Mouse (Mus musculus) forebrain, embryonic 15.5 days (tissue): ENCODE results near the gene Dock9. TPM values are rescaled to one million over a fixed set of nuclear protein-coding genes. Genes with fewer than 3 reads are reported as not detected.
"Not testable (repeated sequence)": the region's sequence is repeated elsewhere in the genome, so short reads cannot be mapped to it uniquely, and the experiment has no call there.

Experiments used
- ATAC-seq: fragments of 200-750 bp; cut with Nextera tagmentation; replicated peaks from 2 replicates; pipeline ENCODE4 v1.8.0; 2017; ENCODE audit warnings: mild to moderate bottlenecking, moderate TSS enrichment, moderate library complexity
- H3K27ac ChIP-seq: fragments of 300-500 bp; sonication (generic); replicated peaks from 2 replicates; pipeline ENCODE4 v1.5.1; 2015; ENCODE audit warnings: mild to moderate bottlenecking, inconsistent platforms
- H3K27me3 ChIP-seq: fragments of 300-500 bp; sonication (generic); 2 replicates; pipeline ENCODE4 v1.6.1; 2015; ENCODE audit warnings: inconsistent platforms
- H3K36me3 ChIP-seq: fragments of 300-500 bp; sonication (generic); 2 replicates; pipeline ENCODE4 v1.6.1; 2015; ENCODE audit warnings: mild to moderate bottlenecking, inconsistent platforms
- H3K4me1 ChIP-seq: fragments of 300-500 bp; sonication (generic); 2 replicates; pipeline ENCODE4 v1.6.1; 2015; ENCODE audit warnings: inconsistent platforms
- H3K4me2 ChIP-seq: fragments of 300-500 bp; sonication (generic); replicated peaks from 2 replicates; pipeline ENCODE4 v1.6.1; 2015; ENCODE audit warnings: mild to moderate bottlenecking, inconsistent platforms
- H3K4me3 ChIP-seq: fragments of 300-500 bp; sonication (generic); 2 replicates; pipeline ENCODE4 v1.5.1; 2015; ENCODE audit warnings: mild to moderate bottlenecking, inconsistent platforms
- H3K9ac ChIP-seq: fragments of 300-500 bp; sonication (generic); replicated peaks from 2 replicates; pipeline ENCODE4 v1.6.1; 2015; ENCODE audit warnings: mild to moderate bottlenecking, inconsistent platforms
- H3K9me3 ChIP-seq: fragments of 300-500 bp; sonication (generic); 2 replicates; pipeline ENCODE4 v1.6.1; 2016; ENCODE audit warnings: inconsistent platforms
- WGBS: fragments of 180-500 bp; shearing (Covaris S2); methylation state at CpG from one replicate; pipeline ENCODE4 v1.1.7; 2015; ENCODE audit warnings: mixed read lengths; 5-methylcytosine and 5-hydroxymethylcytosine counted together
- polyA plus RNA-seq: library from polyadenylated mRNA; unstranded; fragments of >200 nt; fragmentation: Nextera tagmentation; extraction: Ambion mirVana; gene quantifications from 2 replicates; pipeline ENCODE4 v1.2.1, GENCODE M21; 2015

Dock9 gene
- polyA plus RNA-seq, 1 experiment from 2014 or later = 11.1 TPM

DNA sequence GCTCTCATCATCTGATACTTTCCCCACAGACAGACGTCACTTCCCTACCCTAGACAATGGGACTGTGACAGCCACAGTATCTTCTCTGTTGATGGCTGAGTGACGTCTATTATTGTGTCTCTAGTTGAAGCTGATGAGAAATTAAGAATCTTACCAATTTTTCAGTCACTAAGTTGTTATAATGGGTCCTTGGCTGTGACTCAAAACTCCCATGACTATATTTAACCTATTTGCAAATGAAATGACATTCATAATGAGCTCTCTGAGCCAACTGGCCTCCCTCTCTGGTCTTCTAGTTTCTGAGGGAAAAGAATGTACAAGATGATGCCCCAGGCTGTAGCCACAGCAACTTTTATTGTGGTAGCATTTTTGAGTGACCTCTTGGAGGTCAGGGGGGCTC is 153.3 kb downstream of the Dock9 start:
- 49% methylated on average over 2 of the region's 2 CpGs for WGBS

DNA sequence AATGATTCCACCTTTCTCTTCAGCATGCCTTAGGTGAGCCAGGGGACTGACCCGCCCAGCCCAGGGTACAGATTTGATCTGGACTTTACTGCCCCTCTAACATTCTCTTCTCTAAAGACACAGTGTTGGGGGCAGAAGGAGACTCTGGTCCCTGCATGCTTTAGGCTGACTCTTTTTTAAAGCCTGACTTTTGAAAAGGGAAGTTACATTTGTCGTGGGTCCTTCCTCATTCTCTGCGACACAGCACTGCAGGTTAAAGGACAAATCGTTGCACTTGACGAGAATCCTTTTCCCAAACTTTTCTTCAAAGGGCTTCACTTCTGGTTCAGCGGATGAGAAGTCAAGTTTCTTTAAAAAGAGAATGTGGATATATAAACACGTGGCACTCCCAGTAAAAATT is 156.4 kb downstream of the Dock9 start:
- Histone ChIP-seq H3K4me3 (no peak overlapping the region), H3K9me3 (no peaks in the 10 kb centered on the region), H3K9ac (no peak overlapping the region), H3K27me3 (no peaks in the 10 kb centered on the region), H3K36me3 (peaks cover 5% of the 10 kb centered on the region), H3K27ac (no peak overlapping the region), H3K4me1 (no peaks in the 10 kb centered on the region), H3K4me2 (no peak overlapping the region)
- WGBS = 76% methylated on average over 7 of the region's 7 CpGs
- ATAC-seq = no peak

More for the DNA sequence above, 153.3 kb downstream of the Dock9 start:
- no peak overlapping the region for H3K4me2 ChIP-seq
- no peaks in the 10 kb centered on the region for H3K9me3 ChIP-seq
- H3K27me3 ChIP-seq = no peaks in the 10 kb centered on the region
- no peaks in the 10 kb centered on the region for H3K36me3 ChIP-seq
- no peak overlapping the region for H3K27ac ChIP-seq
- H3K4me3 ChIP-seq = no peak overlapping the region
- no peaks in the 10 kb centered on the region for H3K4me1 ChIP-seq
- no peak for ATAC-seq
- H3K9ac ChIP-seq = no peak overlapping the region

DNA sequence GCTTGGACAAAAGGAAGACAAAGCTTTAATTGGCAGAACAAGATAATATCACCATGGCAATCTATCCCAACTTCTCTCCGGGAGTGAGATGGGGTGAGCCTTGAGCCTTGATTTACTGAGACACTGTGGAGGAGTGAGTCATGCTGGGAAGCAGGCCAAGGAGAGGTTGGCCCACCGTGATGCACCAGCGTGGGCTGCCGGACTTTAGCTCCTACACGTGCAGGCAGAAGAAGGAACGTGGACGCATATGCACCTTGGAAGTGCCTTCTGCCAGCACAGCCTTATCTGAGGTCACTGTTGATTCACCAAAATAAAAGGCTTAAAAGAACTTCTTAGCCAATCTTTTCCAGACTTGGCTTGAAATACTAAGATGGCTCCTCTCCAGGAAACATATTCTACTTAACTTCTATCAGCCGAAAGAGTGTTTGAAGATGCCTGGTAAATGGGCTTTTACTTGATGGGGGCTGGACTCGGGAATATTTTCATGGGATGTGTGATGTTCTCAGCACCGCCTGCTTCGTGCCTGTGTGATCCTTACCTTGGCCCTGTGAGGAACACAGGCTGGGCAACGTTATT is 160.6 kb downstream of the Dock9 start:
- 83% methylated on average over 12 of the region's 12 CpGs for WGBS
- no peak overlapping the region for H3K4me2 ChIP-seq
- no peaks in the 10 kb centered on the region for H3K4me1 ChIP-seq
- H3K27me3 ChIP-seq = no peaks in the 10 kb centered on the region
- H3K9me3 ChIP-seq = no peaks in the 10 kb centered on the region
- no peak overlapping the region for H3K27ac ChIP-seq
- ATAC-seq = no peak
- peaks cover 5% of the 10 kb centered on the region for H3K36me3 ChIP-seq
- H3K9ac ChIP-seq = no peak overlapping the region
- no peak overlapping the region for H3K4me3 ChIP-seq

DNA sequence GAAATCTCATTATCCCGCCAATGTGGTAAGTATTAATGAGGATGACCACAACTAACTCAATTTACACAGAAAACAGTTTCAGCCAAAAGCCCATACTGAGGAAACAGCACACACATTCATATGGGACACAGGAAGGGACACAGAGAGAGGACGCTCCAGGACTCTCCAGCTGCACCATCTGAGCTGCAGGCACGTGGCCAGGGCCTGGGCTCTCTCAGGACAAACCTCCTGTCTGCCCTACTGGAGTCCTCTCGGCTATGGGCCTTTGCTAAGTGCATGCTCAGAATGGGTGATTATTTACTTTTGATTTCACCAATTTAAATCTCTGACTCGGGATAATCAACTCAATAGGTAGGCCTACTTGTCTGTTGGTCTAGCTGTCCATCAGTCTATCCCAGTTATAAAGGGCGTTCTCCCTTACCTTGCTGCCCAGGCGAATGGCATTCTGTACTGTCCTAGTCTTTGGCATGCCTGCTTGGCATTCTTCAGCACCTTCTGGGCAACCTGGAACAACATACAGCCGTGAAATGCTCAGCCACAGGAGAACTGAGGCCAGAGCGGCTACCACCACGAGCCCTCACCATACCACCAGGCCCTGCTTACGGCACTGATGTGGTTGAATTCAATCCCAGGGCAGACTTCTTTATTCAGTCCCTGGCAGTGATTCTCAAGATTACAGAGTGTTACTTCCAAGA is 162.8 kb downstream of the Dock9 start:
- Histone ChIP-seq H3K4me3 (no peak overlapping the region), H3K9me3 (no peaks in the 10 kb centered on the region), H3K4me1 (no peaks in the 10 kb centered on the region), H3K4me2 (no peak overlapping the region), H3K9ac (no peak overlapping the region), H3K36me3 (peaks cover 5% of the 10 kb centered on the region), H3K27me3 (no peaks in the 10 kb centered on the region), H3K27ac (no peak overlapping the region)
- 88% methylated on average over 11 of the region's 11 CpGs for WGBS
- no peak for ATAC-seq

DNA sequence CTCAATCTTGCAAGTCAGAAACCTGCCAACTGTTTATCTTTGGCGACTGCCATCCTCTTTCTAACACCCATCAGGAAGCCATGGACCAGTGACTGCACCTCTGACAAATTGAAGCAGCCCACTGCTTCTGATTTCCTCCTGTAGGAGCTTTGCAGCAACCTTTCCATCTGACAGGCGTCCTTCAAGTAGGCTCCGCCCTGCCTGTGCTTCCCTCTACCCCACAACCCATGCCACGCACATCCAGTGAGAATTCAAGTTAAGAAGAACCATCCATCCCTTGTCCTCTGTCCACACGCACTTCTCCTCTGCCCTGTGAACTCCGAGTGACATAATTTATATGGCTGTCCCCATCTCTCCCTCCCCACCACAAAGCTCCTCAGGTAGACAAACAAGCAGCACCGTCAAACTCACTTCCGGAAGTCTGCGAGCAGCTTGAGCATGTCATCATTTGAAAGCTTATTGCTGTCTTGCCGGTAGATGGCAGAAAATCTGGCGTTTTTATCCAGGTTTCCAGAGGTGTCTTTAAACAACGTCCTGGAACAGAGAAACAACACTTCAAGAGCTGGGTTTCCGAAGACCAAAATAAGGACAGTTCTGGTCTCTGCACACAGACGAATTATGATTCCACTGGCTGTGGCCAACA is 163.4 kb downstream of the Dock9 start:
- H3K4me3 ChIP-seq = no peak overlapping the region
- H3K27me3 ChIP-seq = no peaks in the 10 kb centered on the region
- H3K27ac ChIP-seq = no peak overlapping the region
- H3K9ac ChIP-seq = no peak overlapping the region
- WGBS = 84% methylated on average over 14 of the region's 14 CpGs
- ATAC-seq = no peak
- H3K9me3 ChIP-seq = no peaks in the 10 kb centered on the region
- no peak overlapping the region for H3K4me2 ChIP-seq
- H3K36me3 ChIP-seq = peaks cover 5% of the 10 kb centered on the region
- H3K4me1 ChIP-seq = no peaks in the 10 kb centered on the region

DNA sequence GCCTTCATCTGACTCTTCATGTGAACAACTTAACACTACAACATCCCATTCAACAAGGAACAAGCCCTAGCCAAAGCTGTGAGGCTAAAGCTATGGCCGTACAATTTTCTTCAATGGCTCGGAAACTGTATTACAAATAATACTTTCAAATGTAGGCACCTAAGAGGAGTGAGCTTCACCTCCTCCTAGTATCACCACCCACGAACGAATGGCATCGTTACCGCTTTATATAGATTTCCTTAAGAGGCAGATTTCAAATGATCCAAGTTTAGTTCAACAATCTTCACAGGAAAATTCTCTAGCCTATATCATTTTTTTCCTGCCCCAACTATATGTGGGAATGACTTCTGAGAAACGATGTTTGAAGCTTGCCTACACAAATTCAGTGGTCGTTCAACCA is 165.7 kb downstream of the Dock9 start:
- no peaks in the 10 kb centered on the region for H3K36me3 ChIP-seq
- no peaks in the 10 kb centered on the region for H3K27me3 ChIP-seq
- H3K4me2 ChIP-seq = no peak overlapping the region
- H3K4me3 ChIP-seq = no peak overlapping the region
- no peaks in the 10 kb centered on the region for H3K4me1 ChIP-seq
- no peak overlapping the region for H3K9ac ChIP-seq
- H3K9me3 ChIP-seq = no peaks in the 10 kb centered on the region
- no peak for ATAC-seq
- H3K27ac ChIP-seq = no peak overlapping the region
- 97% methylated on average over 8 of the region's 8 CpGs for WGBS

DNA sequence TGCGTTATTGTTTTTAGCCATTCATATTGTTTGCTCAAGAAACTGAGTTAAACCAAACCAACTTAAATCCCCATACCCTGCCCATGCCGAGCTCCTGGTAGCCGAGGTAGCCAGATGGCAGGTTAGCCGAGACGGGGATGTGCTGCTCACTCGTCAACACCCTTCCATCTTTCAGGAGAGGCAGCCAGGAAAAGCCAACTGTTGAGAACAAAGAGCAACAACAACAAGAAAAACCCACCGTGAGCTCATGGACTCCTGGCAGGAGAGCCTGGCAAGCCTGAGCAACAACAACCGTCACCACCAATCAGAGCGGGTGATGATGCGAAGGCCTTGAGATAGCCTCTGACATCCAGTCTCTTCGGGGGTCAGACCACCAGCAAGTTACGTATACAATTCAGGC is 170.9 kb downstream of the Dock9 start:
- WGBS = 66% methylated on average over 12 of the region's 12 CpGs
- no peak for ATAC-seq
- no peak overlapping the region for H3K4me3 ChIP-seq

DNA sequence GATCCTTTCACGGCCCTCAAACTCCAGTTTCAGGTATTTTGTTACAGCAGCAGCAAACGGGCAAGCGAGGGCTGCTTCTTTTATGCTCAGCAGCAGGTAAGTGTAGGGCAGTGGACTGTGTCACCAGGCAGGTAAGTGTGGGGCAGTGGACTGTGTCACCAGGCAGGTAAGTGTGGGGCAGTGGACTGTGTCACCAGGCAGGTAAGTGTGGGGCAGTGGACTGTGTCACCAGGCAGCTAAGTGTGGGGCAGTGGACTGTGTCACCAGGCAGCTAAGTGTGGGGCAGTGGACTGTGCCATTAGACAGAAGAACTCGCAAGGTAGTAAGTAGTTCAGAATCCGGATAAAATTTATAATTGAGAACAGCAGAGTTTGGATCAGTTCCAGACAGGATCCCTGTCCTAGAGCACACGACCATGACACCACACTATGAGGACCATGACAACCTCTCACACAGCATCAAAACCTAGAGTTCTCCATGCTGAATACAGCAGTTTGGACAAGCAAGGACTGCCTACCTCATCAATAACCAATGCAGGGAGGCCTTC is 173.6 kb downstream of the Dock9 start:
- WGBS = 91% methylated on average over 6 of the region's 6 CpGs
- ATAC-seq = not testable (repeated sequence)

More for the DNA sequence above, 170.9 kb downstream of the Dock9 start:
- H3K4me2 ChIP-seq = no peak overlapping the region
- no peaks in the 10 kb centered on the region; the same call in 1 of the 2 replicates for H3K36me3 ChIP-seq
- no peak overlapping the region for H3K9ac ChIP-seq
- no peaks in the 10 kb centered on the region for H3K9me3 ChIP-seq
- no peaks in the 10 kb centered on the region for H3K27me3 ChIP-seq
- H3K4me1 ChIP-seq = no peaks in the 10 kb centered on the region
- no peak overlapping the region for H3K27ac ChIP-seq

DNA sequence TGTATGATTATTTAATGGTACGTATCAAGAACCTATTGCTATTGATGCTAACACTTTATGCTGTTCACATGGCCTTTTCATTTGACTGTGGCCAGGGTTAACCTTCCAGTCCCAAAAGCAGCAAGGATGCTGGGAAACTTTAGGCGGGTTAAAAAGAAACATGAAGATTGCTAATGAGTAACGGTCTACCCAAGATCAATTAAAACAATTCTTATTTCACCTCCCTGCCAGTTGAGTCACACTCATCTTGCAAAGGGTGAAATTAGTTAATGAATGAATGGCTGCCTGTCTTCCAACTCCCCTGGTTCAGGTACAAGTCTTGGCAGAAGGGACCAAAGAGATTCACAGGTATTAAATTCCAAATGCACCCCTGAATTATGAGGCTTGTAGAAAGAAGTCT is 175.8 kb downstream of the Dock9 start:
- Histone ChIP-seq H3K36me3 (no peaks in the 10 kb centered on the region; the same call in 1 of the 2 replicates), H3K27me3 (no peaks in the 10 kb centered on the region), H3K9ac (no peak overlapping the region), H3K4me1 (peaks cover 13% of the 10 kb centered on the region), H3K4me2 (no peak overlapping the region), H3K9me3 (no peaks in the 10 kb centered on the region), H3K4me3 (no peak overlapping the region), H3K27ac (no peak overlapping the region)
- 78% methylated on average over 3 of the region's 3 CpGs for WGBS
- no peak for ATAC-seq

More for the DNA sequence above, 173.6 kb downstream of the Dock9 start:
- not testable (repeated sequence) for H3K4me1 ChIP-seq, H3K27ac ChIP-seq, H3K9ac ChIP-seq, H3K27me3 ChIP-seq, H3K4me2 ChIP-seq, H3K4me3 ChIP-seq, H3K36me3 ChIP-seq, H3K9me3 ChIP-seq

DNA sequence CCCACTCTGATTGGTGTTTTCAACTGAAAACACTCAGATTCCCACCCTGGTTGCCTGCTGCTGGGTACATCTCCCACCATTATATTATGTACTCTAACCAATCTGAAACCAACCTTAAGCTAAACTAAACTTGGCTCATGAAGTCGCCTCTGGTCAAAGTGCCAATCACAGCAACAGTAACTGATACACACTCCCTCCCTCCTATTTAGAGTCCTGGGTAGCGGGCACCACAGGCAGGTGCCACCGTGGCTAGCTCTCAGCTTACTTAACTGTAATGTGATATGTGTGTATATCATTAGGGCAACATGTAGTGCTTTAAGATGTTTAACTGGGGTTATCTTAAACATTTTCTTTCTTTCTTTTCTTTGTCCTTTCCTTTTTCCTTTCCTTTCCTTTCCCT is 177.1 kb downstream of the Dock9 start:
- Histone ChIP-seq H3K36me3 (no peaks in the 10 kb centered on the region; the same call in 1 of the 2 replicates), H3K27me3 (no peaks in the 10 kb centered on the region), H3K9ac (no peak overlapping the region), H3K9me3 (no peaks in the 10 kb centered on the region), H3K4me2 (no peak overlapping the region), H3K4me1 (peaks cover 13% of the 10 kb centered on the region), H3K27ac (no peak overlapping the region), H3K4me3 (no peak overlapping the region)
- WGBS = 95% methylated on average over 3 of the region's 3 CpGs
- ATAC-seq = no peak

DNA sequence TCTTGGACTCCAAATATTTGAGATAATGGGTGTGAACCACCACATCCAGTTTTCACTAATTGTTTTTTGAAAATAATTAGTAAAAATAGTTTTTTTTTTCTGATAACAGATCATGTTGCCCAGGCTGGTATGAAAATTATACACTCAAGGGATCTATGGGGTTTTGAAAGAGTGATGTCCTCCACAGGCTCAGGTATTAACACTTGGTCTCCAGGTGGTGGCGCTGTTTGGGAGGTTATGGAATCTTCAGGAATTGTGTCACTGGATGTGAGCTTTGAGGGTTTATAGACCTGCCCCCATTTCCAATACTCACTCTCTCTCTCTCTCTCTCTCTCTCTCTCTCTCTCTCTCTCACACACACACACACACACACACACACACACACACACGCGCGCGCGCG is 177.5 kb downstream of the Dock9 start:
- 98% methylated on average over 7 of the region's 7 CpGs for WGBS
- Histone ChIP-seq H3K4me1 (peaks cover 13% of the 10 kb centered on the region), H3K27me3 (no peaks in the 10 kb centered on the region), H3K36me3 (no peaks in the 10 kb centered on the region; the same call in 1 of the 2 replicates), H3K4me2 (no peak overlapping the region), H3K9ac (no peak overlapping the region), H3K9me3 (no peaks in the 10 kb centered on the region), H3K27ac (no peak overlapping the region), H3K4me3 (no peak overlapping the region)
- no peak for ATAC-seq

DNA sequence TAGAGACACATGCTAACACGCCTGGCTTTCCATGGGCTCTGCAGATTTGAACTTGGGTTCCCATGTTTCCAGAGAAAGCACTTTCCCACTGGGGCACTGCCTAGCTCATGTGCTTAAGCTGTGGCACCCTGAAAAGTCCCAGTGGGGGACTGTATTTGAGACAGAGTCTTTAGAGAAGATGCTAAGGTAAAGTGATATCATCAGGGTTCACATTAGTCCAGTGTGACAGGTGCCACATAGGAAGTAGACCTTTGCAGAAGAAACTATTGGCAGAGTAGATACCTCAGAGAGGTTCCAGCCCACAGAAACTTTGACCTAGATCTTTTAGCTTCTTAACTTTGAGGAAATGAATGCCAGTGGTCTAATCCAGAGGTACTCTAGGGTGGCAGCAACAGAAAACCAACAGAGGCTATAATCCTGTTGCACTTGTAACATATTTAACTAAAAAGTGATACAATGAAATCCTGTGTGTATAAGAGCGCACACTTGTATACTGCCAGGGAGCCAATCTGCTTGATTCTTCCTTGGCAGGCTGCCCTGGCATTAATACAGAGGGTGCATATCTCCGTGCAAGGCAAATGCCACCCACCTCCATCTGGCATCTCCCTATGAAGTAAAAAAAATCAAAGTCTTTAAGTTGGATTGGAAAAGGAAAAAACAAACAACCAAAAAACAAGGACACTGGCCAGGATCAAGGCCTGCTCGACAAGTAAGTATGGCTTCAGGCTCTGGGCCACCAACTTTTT is 179.8 kb downstream of the Dock9 start:
- H3K9ac ChIP-seq = no peak overlapping the region
- 53% methylated on average over 4 of the region's 4 CpGs for WGBS
- H3K9me3 ChIP-seq = no peaks in the 10 kb centered on the region
- peak overlapping the region; percentile 9 for H3K27ac ChIP-seq
- H3K4me1 ChIP-seq = peaks cover 13% of the 10 kb centered on the region
- no peak overlapping the region for H3K4me3 ChIP-seq
- no peak overlapping the region for H3K4me2 ChIP-seq
- ATAC-seq = peak; percentile 87
- H3K36me3 ChIP-seq = no peaks in the 10 kb centered on the region; the same call in 1 of the 2 replicates
- H3K27me3 ChIP-seq = no peaks in the 10 kb centered on the region
